Mouse (Mus musculus) hematopoietic stem cell, adult 5-6 weeks (primary cell): ENCODE measurements around the gene Map4k5. TPM values are rescaled to one million over a fixed set of nuclear protein-coding genes. Genes with fewer than 3 reads are reported as not detected.

ENCODE experiments used
- ATAC-seq, 2 experiments: fragments of 125-278 bp in 1 of 2; replicated peaks in 1 of 2; 2 replicates each; pipeline ENCODE4 v1.8.0; 2016 to 2017; ENCODE audit warnings: inconsistent platforms in 2 of 2, mild to moderate bottlenecking in 2 of 2, moderate number of reproducible peaks in 2 of 2, low read depth in 1 of 2, moderate TSS enrichment in 1 of 2; ENCODE audit not compliant: low FRiP score in 2 of 2, poor library complexity in 2 of 2, severe bottlenecking in 2 of 2, insufficient read depth in 1 of 2, low TSS enrichment in 1 of 2
- total RNA-seq: library from RNA; stranded (forward); fragments of 172-1452, 232-1000 nt; gene quantifications from 2 replicates; pipeline ENCODE4 v1.2.3, GENCODE M21; 2017

Map4k5 gene
- total RNA-seq, 1 experiment from 2014 or later, result 49.8 TPM

GRCm38 (mm10) chr12:69855641-69856300 is 37.2 kb downstream of the Map4k5 start:
- no peak for ATAC-seq

GRCm38 (mm10) chr12:69853942-69854341 is 39.1 kb downstream of the Map4k5 start:
- no peak for ATAC-seq

GRCm38 (mm10) chr12:69853387-69853786 is 39.6 kb downstream of the Map4k5 start:
- ATAC-seq, result no peak

- no peak for ATAC-seq
Observed at GRCm38 (mm10) chr12:69852288-69852687, 40.7 kb downstream of the Map4k5 start.

- ATAC-seq, result no peak
Observed at GRCm38 (mm10) chr12:69848083-69848878, 44.7 kb downstream of the Map4k5 start.

- no peak for ATAC-seq
Observed at GRCm38 (mm10) chr12:69846499-69846898, 46.5 kb downstream of the Map4k5 start.

- ATAC-seq, result no peak
Observed at GRCm38 (mm10) chr12:69845722-69846121, 47.3 kb downstream of the Map4k5 start.

- no peak for ATAC-seq
Observed at GRCm38 (mm10) chr12:69843531-69844445, 49.2 kb downstream of the Map4k5 start.

- ATAC-seq, result no peak
Observed at GRCm38 (mm10) chr12:69838376-69838775, 54.6 kb downstream of the Map4k5 start.

- ATAC-seq, result no peak
Observed at GRCm38 (mm10) chr12:69833982-69834604, 58.9 kb downstream of the Map4k5 start.

- ATAC-seq, result no peak
Observed at GRCm38 (mm10) chr12:69831239-69831910, 61.6 kb downstream of the Map4k5 start.

- no peak for ATAC-seq
Observed at GRCm38 (mm10) chr12:69828214-69828613, 64.8 kb downstream of the Map4k5 start.

- no peak for ATAC-seq
Observed at GRCm38 (mm10) chr12:69824881-69825597, 68.0 kb downstream of the Map4k5 start.

GRCm38 (mm10) chr12:69814272-69814671 is 78.7 kb downstream of the Map4k5 start:
- ATAC-seq, result no peak

- no peak for ATAC-seq
Observed at GRCm38 (mm10) chr12:69813596-69813995, 79.4 kb downstream of the Map4k5 start.

GRCm38 (mm10) chr12:69812986-69813385 is 80.0 kb downstream of the Map4k5 start:
- no peak for ATAC-seq
